Mouse (Mus musculus) heart, postnatal 0 days (tissue): ENCODE data around the gene Atp2a1.
"Not testable (repeated sequence)": the region's sequence is repeated elsewhere in the genome, so short reads cannot be mapped to it uniquely, and the experiment has no call there.

Experiments
- CTCF ChIP-seq: IDR thresholded peaks from 2 replicates; pipeline ENCODE4 v1.5.1; 2016; ENCODE audit warnings: antibody characterized with exemption, control low read depth, low read depth
- EP300 ChIP-seq: IDR thresholded peaks from 2 replicates; pipeline ENCODE4 v1.6.1; 2016; ENCODE audit warnings: antibody characterized with exemption, low read depth

- TF ChIP-seq CTCF, EP300: not testable (repeated sequence)
These were observed 60.4 kb downstream of the Atp2a1 start for GRCm38 (mm10) chr7:126402518-126402917.
